Comparison of ENCODE assay signal across 8 mouse cellular contexts in genomic region chr7:95688151-95689146, GRCm38 (mm10).
DNase-seq lines count a peak whose midpoint lies in the region; ATAC-seq and TF ChIP-seq lines count a peak whose summit lies in the region.

No protein-coding gene starts in this region.

- peak; percentile 11 to 18 for DNase-seq in cerebellum, postnatal 10 days
- no peak for DNase-seq in cerebellum, adult 8-10 months
- DNase-seq in ES-E14 (ENCODE audit: low read depth, low spot score) = peak; percentile 9
- peak; percentile 65 for DNase-seq in hindbrain, embryonic 11.5 days (ENCODE audit: low spot score)
- no peak for DNase-seq in left cerebral cortex, postnatal 10 days (ENCODE audit: extremely low spot score in 1 of 2, low spot score in 2 of 2)
- DNase-seq in right cerebral cortex, adult 18-20 months = no peak
- DNase-seq in cerebellum, postnatal 14 days = no peak

- H3K4me1 ChIP-seq in ES-E14 (ENCODE audit: control insufficient read depth in 2 of 2, insufficient read depth in 2 of 2, low read length in 2 of 2, poor library complexity in 1 of 2) = no peaks in the 10 kb centered on the region
- no peaks in the 10 kb centered on the region; the same call in none of the 2 replicates for H3K4me1 ChIP-seq in hindbrain, embryonic 11.5 days (replicated peaks; ENCODE audit: control insufficient read depth, insufficient read depth, low read length)
- H3K4me1 ChIP-seq in midbrain, embryonic 12.5 days = peaks cover 10% of the 10 kb centered on the region

- H3K9me3 ChIP-seq in ES-E14 (ENCODE audit: control insufficient read depth, insufficient read depth, low read depth, low read length) = no peaks in the 10 kb centered on the region
- no peaks in the 10 kb centered on the region for H3K9me3 ChIP-seq in hindbrain, embryonic 11.5 days (ENCODE audit: control insufficient read depth, low read length)
- H3K9me3 ChIP-seq in midbrain, embryonic 12.5 days = no peaks in the 10 kb centered on the region

- intact Hi-C loops in left cerebral cortex, postnatal 10 days (cut with DNase I) = no loop called here

- H3K36me3 ChIP-seq in ES-E14 (ENCODE audit: control insufficient read depth, insufficient read depth, low read length, poor library complexity, severe bottlenecking) = no peaks in the 10 kb centered on the region
- no peaks in the 10 kb centered on the region for H3K36me3 ChIP-seq in hindbrain, embryonic 11.5 days (ENCODE audit: control insufficient read depth, insufficient read depth, low read length)
- H3K36me3 ChIP-seq in midbrain, embryonic 12.5 days = no peaks in the 10 kb centered on the region

- peak; percentile 86 for ATAC-seq in hindbrain, embryonic 11.5 days (ENCODE audit: low FRiP score)
- peak; percentile 84 for ATAC-seq in midbrain, embryonic 12.5 days (ENCODE audit: low FRiP score, low read depth)

- no peaks in the 10 kb centered on the region for H3K27me3 ChIP-seq in hindbrain, embryonic 11.5 days (ENCODE audit: control insufficient read depth, insufficient read depth, low read length)
- peaks cover 15% of the 10 kb centered on the region; the same call in 1 of the 2 replicates for H3K27me3 ChIP-seq in midbrain, embryonic 12.5 days

- peak overlapping the region; percentile 43 for H3K4me2 ChIP-seq in hindbrain, embryonic 11.5 days (replicated peaks; ENCODE audit: low read depth, low read length)
- H3K4me2 ChIP-seq in midbrain, embryonic 12.5 days (replicated peaks) = peak overlapping the region; percentile 48

- H3K4me3 ChIP-seq in ES-E14 (ENCODE audit: insufficient read depth in 1 of 2, low read depth in 1 of 2, low read length in 2 of 2, poor library complexity in 1 of 2, severe bottlenecking in 1 of 2) = no peak overlapping the region
- peak overlapping the region; percentile 25 for H3K4me3 ChIP-seq in hindbrain, embryonic 11.5 days (ENCODE audit: low read depth, low read length)
- H3K4me3 ChIP-seq in midbrain, embryonic 12.5 days = peak overlapping the region; percentile 26

- in situ Hi-C loops in ES-E14 (cut with MboI; ENCODE audit: low sequenced_read_pairs in 2 of 2, unreplicated experiment in 2 of 2) = no loop called here

- no peak overlapping the region for H3K27ac ChIP-seq in ES-E14 (ENCODE audit: insufficient read depth, low read depth, low read length, poor library complexity, severe bottlenecking)
- peak overlapping the region; percentile 67 for H3K27ac ChIP-seq in hindbrain, embryonic 11.5 days (ENCODE audit: low read depth, low read length)
- peak overlapping the region; percentile 65 for H3K27ac ChIP-seq in midbrain, embryonic 12.5 days (replicated peaks)

- 2% methylated on average over 16 of the region's 16 CpGs for WGBS in hindbrain, embryonic 11.5 days
- 2% methylated on average over 16 of the region's 16 CpGs for WGBS in midbrain, embryonic 12.5 days

- H3K9ac ChIP-seq in ES-E14 (ENCODE audit: insufficient read depth, low read depth, low read length, poor library complexity, severe bottlenecking) = no peak overlapping the region
- peak overlapping the region; percentile 29 for H3K9ac ChIP-seq in hindbrain, embryonic 11.5 days (ENCODE audit: low read depth, low read length)
- 0 out of 2 replicates have a peak overlapping the region, but pooled peaks have one; percentile 2 for H3K9ac ChIP-seq in midbrain, embryonic 12.5 days (replicated peaks)

TF ChIP-seq in ES-E14, 5 proteins besides CTCF, POLR2A, EP300 and RAD21:
- no peak for TF ChIP-seq CHD2 (IDR thresholded peaks at IDR 0.05; ENCODE audit: low read depth, low read length)

Comparison
In these comparisons a context has a peak if more than half of its experiments do, and no peak if none do; other contexts are left out.
1. DNase-seq: peak in cerebellum, postnatal 10 days (2 of 2), ES-E14 (single experiment) and hindbrain, embryonic 11.5 days (single experiment); none in cerebellum, adult 8-10 months (single experiment), left cerebral cortex, postnatal 10 days (0 of 2), right cerebral cortex, adult 18-20 months (single experiment) and cerebellum, postnatal 14 days (0 of 2).
2. H3K4me3 ChIP-seq: peak in hindbrain, embryonic 11.5 days (single experiment) and midbrain, embryonic 12.5 days (single experiment); none in ES-E14 (0 of 2).